Mouse (Mus musculus): ENCODE data around the gene Ly6g6d. TPM values are rescaled to one million over a fixed set of nuclear protein-coding genes. Genes with fewer than 3 reads are reported as not detected.

Ly6g6d gene
- polyA plus RNA-seq, 1 experiment: 5.4 TPM

Other genes starting within 250 kb of the Ly6g6d start
- 37.5 and 44.6 TPM in 2 replicates for gene Stk19, start 241.1 kb downstream of the Ly6g6d start, polyA plus RNA-seq (2012; rRNA removed; ENCODE audit: low replicate concordance)
- 65.8 and 69.5 TPM in 2 replicates for gene Dxo, start 241.0 kb downstream of the Ly6g6d start, polyA plus RNA-seq (2012; rRNA removed; ENCODE audit: low replicate concordance)
- 92.6 and 103 TPM in 2 replicates for gene Skiv2l, start 227.9 kb downstream of the Ly6g6d start, polyA plus RNA-seq (2012; rRNA removed; ENCODE audit: low replicate concordance)
- 26.6 and 41.9 TPM in 2 replicates for gene Nelfe, start 227.7 kb downstream of the Ly6g6d start, polyA plus RNA-seq (2012; rRNA removed; ENCODE audit: low replicate concordance)
- gene Cfb, start 215.5 kb downstream of the Ly6g6d start, polyA plus RNA-seq (2012; rRNA removed; ENCODE audit: low replicate concordance): 75.6 and 198 TPM in 2 replicates
- gene Zbtb12, start 198.6 kb downstream of the Ly6g6d start, polyA plus RNA-seq (2012; rRNA removed; ENCODE audit: low replicate concordance): 7.5 and 24.8 TPM in 2 replicates
- gene Gm20547, start 196.0 kb downstream of the Ly6g6d start, polyA plus RNA-seq (2012; rRNA removed; ENCODE audit: low replicate concordance): not detected in 2 replicates
- 69.3 and 73.7 TPM in 2 replicates for gene C2, start 179.8 kb downstream of the Ly6g6d start, polyA plus RNA-seq (2012; rRNA removed; ENCODE audit: low replicate concordance)
- gene Ehmt2, start 179.6 kb downstream of the Ly6g6d start, polyA plus RNA-seq (2012; rRNA removed; ENCODE audit: low replicate concordance): 185 and 311 TPM in 2 replicates
- 0.10 and 12.1 TPM in 2 replicates for gene Slc44a4, start 163.6 kb downstream of the Ly6g6d start, polyA plus RNA-seq (2012; rRNA removed; ENCODE audit: low replicate concordance)
- 41.5 and 44.0 TPM in 2 replicates for gene Neu1, start 146.8 kb downstream of the Ly6g6d start, polyA plus RNA-seq (2012; rRNA removed; ENCODE audit: low replicate concordance)
- gene Hspa1b, start 118.8 kb downstream of the Ly6g6d start, polyA plus RNA-seq (2012; rRNA removed; ENCODE audit: low replicate concordance): 15.3 and 47.3 TPM in 2 replicates
- gene Gm20481, start 108.2 kb downstream of the Ly6g6d start, polyA plus RNA-seq (2012; rRNA removed; ENCODE audit: low replicate concordance): not detected in 2 replicates
- 8.7 and 27.0 TPM in 2 replicates for gene Hspa1a, start 105.9 kb downstream of the Ly6g6d start, polyA plus RNA-seq (2012; rRNA removed; ENCODE audit: low replicate concordance)
- 0.46 and 0.59 TPM in 2 replicates for gene Hspa1l, start 105.4 kb downstream of the Ly6g6d start, polyA plus RNA-seq (2012; rRNA removed; ENCODE audit: low replicate concordance)
- 69.2 and 79.0 TPM in 2 replicates for gene Lsm2, start 96.2 kb downstream of the Ly6g6d start, polyA plus RNA-seq (2012; rRNA removed; ENCODE audit: low replicate concordance)
- 61.9 and 207 TPM in 2 replicates for gene Vars, start 77.1 kb downstream of the Ly6g6d start, polyA plus RNA-seq (2012; rRNA removed; ENCODE audit: low replicate concordance)
- gene Vwa7, start 61.5 kb downstream of the Ly6g6d start, polyA plus RNA-seq (2012; rRNA removed; ENCODE audit: low replicate concordance): 0.39 and 0.62 TPM in 2 replicates
- 0.54 and 1.7 TPM in 2 replicates for gene Sapcd1, start 50.0 kb downstream of the Ly6g6d start, polyA plus RNA-seq (2012; rRNA removed; ENCODE audit: low replicate concordance)
- 1.8 TPM in 2 replicates for gene Msh5, start 31.3 kb downstream of the Ly6g6d start, polyA plus RNA-seq (2012; rRNA removed; ENCODE audit: low replicate concordance)
- gene Clic1, start 28.1 kb downstream of the Ly6g6d start, polyA plus RNA-seq (2012; rRNA removed; ENCODE audit: low replicate concordance): 87.4 and 180 TPM in 2 replicates
- 59.2 and 121 TPM in 2 replicates for gene Ddah2, start 19.0 kb downstream of the Ly6g6d start, polyA plus RNA-seq (2012; rRNA removed; ENCODE audit: low replicate concordance)
- 0.17 TPM in 1 of 2 replicates, not detected in the other for gene Ly6g6c, start 12.7 kb downstream of the Ly6g6d start, polyA plus RNA-seq (2012; rRNA removed; ENCODE audit: low replicate concordance)
- gene Mpig6b, start 11.9 kb downstream of the Ly6g6d start, polyA plus RNA-seq (2012; rRNA removed; ENCODE audit: low replicate concordance): 0.09 and 0.21 TPM in 2 replicates
- gene Ly6g6e, start 1.2 kb downstream of the Ly6g6d start, polyA plus RNA-seq (2012; rRNA removed; ENCODE audit: low replicate concordance): 0.24 and 4.5 TPM in 2 replicates
- not detected in 2 replicates for gene Ly6g6f, start 7.5 kb upstream of the Ly6g6d start, polyA plus RNA-seq (2012; rRNA removed; ENCODE audit: low replicate concordance)
- gene Abhd16a, start 11.2 kb upstream of the Ly6g6d start, polyA plus RNA-seq (2012; rRNA removed; ENCODE audit: low replicate concordance): 206 and 214 TPM in 2 replicates
- gene Ly6g5c, start 30.2 kb upstream of the Ly6g6d start, polyA plus RNA-seq (2012; rRNA removed; ENCODE audit: low replicate concordance): 3.1 TPM in 1 of 2 replicates, not detected in the other
- 1.9 and 3.2 TPM in 2 replicates for gene Ly6g5b, start 37.4 kb upstream of the Ly6g6d start, polyA plus RNA-seq (2012; rRNA removed; ENCODE audit: low replicate concordance)
- gene Gpank1, start 43.4 kb upstream of the Ly6g6d start, polyA plus RNA-seq (2012; rRNA removed; ENCODE audit: low replicate concordance): 12.3 and 16.6 TPM in 2 replicates
- gene Csnk2b, start 44.0 kb upstream of the Ly6g6d start, polyA plus RNA-seq (2012; rRNA removed; ENCODE audit: low replicate concordance): 304 and 310 TPM in 2 replicates
- 6.4 and 11.3 TPM in 2 replicates for gene D17H6S53E, start 48.3 kb upstream of the Ly6g6d start, polyA plus RNA-seq (2012; rRNA removed; ENCODE audit: low replicate concordance)
- 0.17 TPM in 1 of 2 replicates, not detected in the other for gene Apom, start 54.0 kb upstream of the Ly6g6d start, polyA plus RNA-seq (2012; rRNA removed; ENCODE audit: low replicate concordance)
- gene Bag6, start 57.1 kb upstream of the Ly6g6d start, polyA plus RNA-seq (2012; rRNA removed; ENCODE audit: low replicate concordance): 178 and 246 TPM in 2 replicates
- 249 and 404 TPM in 2 replicates for gene Prrc2a, start 86.8 kb upstream of the Ly6g6d start, polyA plus RNA-seq (2012; rRNA removed; ENCODE audit: low replicate concordance)
- 1.9 and 5.2 TPM in 2 replicates for gene Aif1, start 98.0 kb upstream of the Ly6g6d start, polyA plus RNA-seq (2012; rRNA removed; ENCODE audit: low replicate concordance)
- 23.5 and 60.6 TPM in 2 replicates for gene Lst1, start 110.4 kb upstream of the Ly6g6d start, polyA plus RNA-seq (2012; rRNA removed; ENCODE audit: low replicate concordance)
- gene Ltb, start 116.4 kb upstream of the Ly6g6d start, polyA plus RNA-seq (2012; rRNA removed; ENCODE audit: low replicate concordance): 4.2 and 11.0 TPM in 2 replicates
- 2.2 and 3.1 TPM in 2 replicates for gene Tnf, start 123.9 kb upstream of the Ly6g6d start, polyA plus RNA-seq (2012; rRNA removed; ENCODE audit: low replicate concordance)
- 0.16 and 0.69 TPM in 2 replicates for gene Lta, start 127.3 kb upstream of the Ly6g6d start, polyA plus RNA-seq (2012; rRNA removed; ENCODE audit: low replicate concordance)
- 0.64 and 4.9 TPM in 2 replicates for gene Gm16181, start 142.8 kb upstream of the Ly6g6d start, polyA plus RNA-seq (2012; rRNA removed; ENCODE audit: low replicate concordance)
- gene Atp6v1g2, start 155.6 kb upstream of the Ly6g6d start, polyA plus RNA-seq (2012; rRNA removed; ENCODE audit: low replicate concordance): 7.5 and 9.8 TPM in 2 replicates
- 14.3 and 18.2 TPM in 2 replicates for gene Nfkbil1, start 157.7 kb upstream of the Ly6g6d start, polyA plus RNA-seq (2012; rRNA removed; ENCODE audit: low replicate concordance)
- gene Ddx39b, start 163.7 kb upstream of the Ly6g6d start, polyA plus RNA-seq (2012; rRNA removed; ENCODE audit: low replicate concordance): 285 and 496 TPM in 2 replicates
- gene H2-D1, start 184.7 kb upstream of the Ly6g6d start, polyA plus RNA-seq (2012; rRNA removed; ENCODE audit: low replicate concordance): 1,137 and 2,644 TPM in 2 replicates
- not detected in 2 replicates for gene H2-Q1, start 242.3 kb upstream of the Ly6g6d start, polyA plus RNA-seq (2012; rRNA removed; ENCODE audit: low replicate concordance)

Measured in subcutaneous adipose tissue, adult 2 months (tissue).